Mouse (Mus musculus): ENCODE data around the gene Gm10320.

DNA sequence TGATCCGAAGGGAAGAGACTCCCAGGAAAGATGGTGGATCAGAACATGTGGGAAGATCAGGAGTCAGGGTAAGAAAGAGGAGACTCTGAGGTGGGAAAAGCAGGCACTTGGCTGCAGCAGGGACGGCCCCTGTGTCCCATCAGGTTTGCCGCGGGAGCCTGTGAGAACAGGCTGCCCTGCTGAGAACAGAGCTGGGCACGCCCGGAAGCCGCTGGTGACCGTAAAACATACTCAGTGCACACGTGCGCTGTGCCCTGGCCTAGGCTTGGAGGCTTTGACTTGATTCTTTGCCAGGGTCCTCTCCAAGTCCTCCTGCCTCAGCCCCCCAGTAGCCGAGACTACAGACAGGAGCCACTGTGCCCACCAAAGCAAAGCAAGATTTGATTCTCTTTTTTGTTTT lies 26.5 kb upstream of the Gm10320 start:
- TF ChIP-seq CTCF (conservative IDR thresholded peaks at IDR 0.05; ENCODE audit: insufficient read depth, insufficient read length, low read depth, low read length) (no peak), POLR2A (IDR thresholded peaks at IDR 0.05; ENCODE audit: low read depth, low read length) (no peak)
